Mouse (Mus musculus): ENCODE data around the gene Myo5a.

GRCm38 (mm10) chr9:75146911-75147310, 76.1 kb downstream of the Myo5a start:
- TF ChIP-seq CTCF (IDR thresholded peaks at IDR 0.05; ENCODE audit: borderline replicate concordance, insufficient read depth, low read depth, low read length) = no peak
- TF ChIP-seq POLR2A (IDR thresholded peaks at IDR 0.05; ENCODE audit: borderline replicate concordance, insufficient read depth, low read length) = no peak

Measured in cerebellum, adult 2 months (tissue).